Mouse (Mus musculus) CH12F3 (cell line): ENCODE data around the gene Mroh8.
"Not testable (repeated sequence)": the region's sequence is repeated elsewhere in the genome, so short reads cannot be mapped to it uniquely, and the experiment has no call there.

ENCODE experiments used
- in situ Hi-C: fragments of 300-500 bp; cut with MboI; formaldehyde crosslinking; loops from 2 replicates; pipeline ENCODE4 v1.14.3; 2020; ENCODE audit warnings: low sequenced_read_pairs

The Mroh8 gene

GRCm38 (mm10) chr2:157202361-157202760, 77.0 kb downstream of the Mroh8 start:
- in situ Hi-C loops: no loop called here

- in situ Hi-C loops: no loop called here
These were observed 78.1 kb downstream of the Mroh8 start for GRCm38 (mm10) chr2:157201081-157201830.

DNA sequence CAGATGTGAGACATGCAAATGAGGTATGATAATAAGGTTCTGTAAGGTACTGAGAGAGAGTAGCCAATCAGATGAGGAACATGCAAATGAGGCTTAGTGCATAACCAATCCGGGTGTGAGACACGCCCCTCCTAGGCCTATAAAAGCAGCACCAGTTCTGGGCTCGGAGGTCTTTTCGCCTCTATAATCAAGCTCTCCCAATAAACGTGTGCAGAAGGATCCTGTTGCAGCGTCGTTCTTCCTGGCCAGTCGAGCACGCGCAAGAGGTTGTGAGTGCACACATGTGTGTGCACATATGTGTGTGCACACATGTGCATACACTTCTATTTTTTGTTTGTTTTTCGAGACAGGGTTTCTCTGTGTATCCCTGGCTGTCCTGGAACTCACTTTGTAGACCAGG, 80.9 kb downstream of the Mroh8 start:
- in situ Hi-C loops: not testable (repeated sequence)

GRCm38 (mm10) chr2:157190651-157191050, 88.7 kb downstream of the Mroh8 start:
- in situ Hi-C loops: no loop called here

DNA sequence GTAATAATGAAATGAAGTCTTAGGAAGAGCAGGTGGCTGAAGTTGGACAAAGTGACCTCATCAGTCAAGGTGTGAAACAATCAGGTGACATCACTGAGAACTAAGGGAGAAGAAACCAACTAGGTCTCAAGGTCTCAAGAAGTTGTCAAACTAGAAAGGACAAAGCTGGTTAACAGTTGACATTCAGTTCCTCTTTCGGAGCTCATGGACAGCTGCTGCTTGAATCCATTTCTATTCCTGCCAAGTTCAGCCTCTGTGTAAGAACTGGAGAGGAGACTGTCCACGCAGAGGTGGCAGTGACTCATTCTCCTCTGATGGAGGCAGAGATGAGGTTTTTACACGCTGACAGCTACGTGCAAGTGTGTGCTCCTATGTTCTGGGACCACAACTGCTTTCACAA, 92.1 kb downstream of the Mroh8 start:
- in situ Hi-C loops: no loop called here

DNA sequence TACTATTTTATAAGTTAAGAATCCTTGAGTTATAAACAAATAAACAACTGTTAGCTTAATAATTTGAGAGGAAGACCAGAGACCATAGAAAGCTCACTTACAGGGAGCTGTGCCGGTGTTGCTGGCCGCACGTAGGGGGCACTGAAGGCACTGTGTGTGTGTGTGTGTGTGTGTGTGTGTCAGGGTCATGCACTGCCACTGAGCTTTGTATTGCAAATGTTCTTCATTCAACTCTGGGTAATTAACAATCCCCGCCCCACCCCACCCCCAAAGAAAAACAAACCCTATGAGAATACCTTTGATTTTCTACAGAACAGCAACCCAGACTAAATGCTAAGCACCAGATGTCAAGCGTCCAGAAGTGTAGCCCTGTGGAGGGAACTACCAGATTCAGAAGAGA, 92.8 kb downstream of the Mroh8 start:
- in situ Hi-C loops: no loop called here

GRCm38 (mm10) chr2:157185022-157185660, 94.2 kb downstream of the Mroh8 start:
- in situ Hi-C loops: no loop called here

DNA sequence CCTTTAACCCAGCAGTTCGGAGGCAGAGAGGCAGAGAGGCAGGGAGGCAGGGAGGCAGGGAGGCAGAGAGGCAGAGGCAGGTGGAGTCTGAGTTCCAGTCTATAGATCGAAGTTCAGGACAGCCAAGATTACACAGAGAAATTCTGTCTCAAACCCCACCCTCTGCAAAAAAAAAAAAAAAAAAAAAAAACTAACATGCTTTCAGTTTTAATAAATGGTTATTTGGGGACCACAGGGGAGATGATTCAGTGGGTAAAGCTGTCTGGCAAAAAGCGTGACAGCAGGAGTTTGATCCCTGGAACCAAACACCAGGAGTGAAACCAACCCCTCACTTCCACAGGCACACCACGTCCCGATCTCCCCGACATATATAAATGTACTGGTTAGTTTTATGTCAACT, 101.2 kb downstream of the Mroh8 start:
- in situ Hi-C loops: no loop called here

- in situ Hi-C loops: no loop called here
These were observed 103.1 kb downstream of the Mroh8 start for GRCm38 (mm10) chr2:157176248-157176647.

GRCm38 (mm10) chr2:157174416-157174815, 104.9 kb downstream of the Mroh8 start:
- in situ Hi-C loops: no loop called here

- in situ Hi-C loops: no loop called here
These were observed 105.8 kb downstream of the Mroh8 start for GRCm38 (mm10) chr2:157173555-157173954.

- in situ Hi-C loops: no loop called here
These were observed 106.4 kb downstream of the Mroh8 start for GRCm38 (mm10) chr2:157172984-157173383.

DNA sequence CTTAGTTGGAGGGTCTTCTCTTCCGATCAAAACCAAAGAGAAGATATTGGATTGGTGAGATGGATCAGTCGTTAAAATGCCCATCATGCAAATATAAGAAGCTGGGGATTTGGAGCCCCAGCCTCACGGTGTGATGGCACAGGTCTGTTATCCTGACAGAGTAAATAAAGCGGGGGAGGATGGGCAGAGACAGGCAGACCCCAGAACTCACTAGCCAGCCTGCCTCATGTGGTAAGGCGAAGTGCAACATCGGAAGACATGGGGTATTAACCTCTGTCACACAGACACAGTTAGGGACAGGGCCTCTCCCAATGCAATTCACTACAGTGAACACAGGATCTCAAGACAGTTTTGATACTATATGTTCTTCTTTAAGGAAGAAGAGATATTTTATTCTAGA, 108.7 kb downstream of the Mroh8 start:
- in situ Hi-C loops: no loop called here

DNA sequence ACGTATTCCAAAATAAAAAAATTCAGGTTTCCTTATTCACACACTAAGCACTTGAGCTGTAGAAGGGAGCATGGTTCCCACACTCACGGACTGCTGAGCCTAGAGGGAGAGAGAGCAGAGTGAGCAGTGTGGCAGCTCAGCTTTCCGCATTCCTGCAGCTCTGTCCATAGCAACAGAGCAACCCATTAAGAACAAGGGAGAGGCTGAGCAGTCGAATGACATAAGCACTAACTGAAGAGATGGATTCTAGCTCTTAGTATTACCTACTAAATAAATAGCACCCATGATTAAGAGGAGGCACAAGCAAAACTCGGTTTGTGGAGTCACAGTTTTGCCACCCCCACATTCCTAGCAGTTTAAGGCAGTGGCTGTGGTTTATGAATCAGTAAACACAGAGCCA, 109.2 kb downstream of the Mroh8 start:
- in situ Hi-C loops: no loop called here

GRCm38 (mm10) chr2:157166371-157167080, 112.8 kb downstream of the Mroh8 start:
- in situ Hi-C loops: no loop called here

DNA sequence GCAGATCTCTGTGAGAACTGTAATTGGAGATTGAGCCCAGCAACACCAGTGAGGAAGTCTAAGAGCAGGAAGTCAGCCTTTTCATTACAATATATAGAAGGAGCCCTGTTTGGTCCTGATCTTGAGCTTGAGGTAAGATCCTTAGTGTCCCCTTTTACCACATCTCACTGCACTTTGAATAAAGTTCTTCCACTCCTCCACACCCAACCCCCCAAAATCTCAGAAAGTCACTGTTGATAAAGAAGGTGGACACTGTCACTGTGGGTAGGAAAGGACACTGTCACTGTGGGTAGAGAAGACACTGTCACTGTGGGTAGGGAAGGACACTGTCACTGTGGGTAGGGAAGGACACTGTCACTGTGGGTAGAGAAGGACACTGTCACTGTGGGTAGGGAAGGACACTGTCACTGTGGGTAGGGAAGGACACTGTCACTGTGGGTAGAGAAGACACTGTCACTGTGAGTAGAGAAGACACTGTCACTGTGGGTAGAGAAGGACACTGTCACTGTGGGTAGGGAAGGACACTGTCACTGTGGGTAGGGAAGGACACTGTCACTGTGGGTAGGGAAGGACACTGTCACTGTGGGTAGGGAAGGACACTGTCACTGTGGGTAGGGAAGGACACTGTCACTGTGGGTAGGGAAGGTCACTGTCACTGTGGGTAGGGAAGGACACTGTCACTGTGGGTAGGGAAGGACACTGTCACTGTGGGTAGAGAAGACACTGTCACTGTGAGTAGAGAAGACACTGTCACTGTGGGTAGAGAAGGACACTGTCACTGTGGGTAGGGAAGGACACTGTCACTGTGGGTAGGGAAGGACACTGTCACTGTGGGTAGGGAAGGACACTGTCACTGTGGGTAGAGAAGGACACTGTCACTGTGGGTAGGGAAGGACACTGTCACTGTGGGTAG, 113.8 kb downstream of the Mroh8 start:
- in situ Hi-C loops: not testable (repeated sequence)

DNA sequence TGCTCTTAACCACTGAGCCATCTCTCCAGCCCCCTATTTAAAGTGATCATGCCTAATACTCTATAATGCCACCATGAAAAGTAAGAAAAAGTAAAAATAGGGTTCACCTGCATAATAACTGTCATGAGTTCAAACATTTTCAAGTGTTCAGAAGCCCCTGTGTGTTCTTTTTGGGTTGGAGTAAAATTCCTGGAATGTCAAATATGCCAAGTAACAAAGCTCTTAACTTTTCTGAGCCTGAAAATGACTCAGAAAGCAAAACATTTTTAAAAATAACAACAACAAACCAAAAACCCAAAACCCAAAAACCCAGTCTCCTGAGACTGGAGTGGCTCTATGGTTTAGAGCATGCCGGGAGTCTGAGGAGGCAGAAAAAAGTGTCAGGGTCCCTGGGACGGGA, 115.2 kb downstream of the Mroh8 start:
- in situ Hi-C loops: no loop called here
